Mouse (Mus musculus) hindbrain, embryonic 12.5 days (tissue): Measurements from ENCODE around the gene Tepp. TPM values are rescaled to one million over a fixed set of nuclear protein-coding genes. Genes with fewer than 3 reads are reported as not detected.
A peak's percentile ranks its signal among the peaks of the same experiment; 100 is the strongest.

Experiments used
- ATAC-seq: fragments of 200-750 bp; cut with Nextera tagmentation; 2 replicates; pipeline ENCODE4 v1.8.0; 2017; ENCODE audit warnings: moderate TSS enrichment; ENCODE audit not compliant: low FRiP score
- H3K27ac ChIP-seq: fragments of 300-500 bp; sonication (generic); 2 replicates; pipeline ENCODE4 v1.5.1; 2016; ENCODE audit warnings: mild to moderate bottlenecking
- H3K27me3 ChIP-seq: fragments of 300-500 bp; sonication (generic); 2 replicates; pipeline ENCODE4 v1.6.1; 2016; ENCODE audit warnings: mild to moderate bottlenecking
- H3K36me3 ChIP-seq: fragments of 300-500 bp; sonication (generic); 2 replicates; pipeline ENCODE4 v1.6.1; 2016; ENCODE audit warnings: mild to moderate bottlenecking
- H3K4me1 ChIP-seq: fragments of 300-500 bp; sonication (generic); 2 replicates; pipeline ENCODE4 v1.6.1; 2016
- H3K4me2 ChIP-seq: fragments of 300-500 bp; sonication (generic); replicated peaks from 2 replicates; pipeline ENCODE4 v1.6.1; 2016; ENCODE audit warnings: mild to moderate bottlenecking
- H3K4me3 ChIP-seq: fragments of 300-500 bp; sonication (generic); 2 replicates; pipeline ENCODE4 v1.5.1; 2016; ENCODE audit warnings: mild to moderate bottlenecking
- H3K9ac ChIP-seq: fragments of 300-500 bp; sonication (generic); 2 replicates; pipeline ENCODE4 v1.6.1; 2016; ENCODE audit warnings: mild to moderate bottlenecking, moderate library complexity
- H3K9me3 ChIP-seq: fragments of 300-500 bp; sonication (generic); replicated peaks from 2 replicates; pipeline ENCODE4 v1.6.1; 2016; ENCODE audit warnings: mild to moderate bottlenecking
- WGBS: fragments of 180-500 bp; shearing (Covaris S2); methylation state at CpG from one replicate; pipeline ENCODE4 v1.1.7; 2016; 5-methylcytosine and 5-hydroxymethylcytosine counted together
- polyA plus RNA-seq: library from polyadenylated mRNA; unstranded; fragments of >200 nt; fragmentation: Nextera tagmentation; extraction: Ambion mirVana; gene quantifications from 2 replicates; pipeline ENCODE4 v1.2.1, GENCODE M21; 2016

The Tepp gene
- polyA plus RNA-seq, 1 experiment from 2014 or later, result not detected

GRCm38 (mm10) chr8:95352871-95353866 lies 42.8 kb downstream of the Tepp start:
- Histone ChIP-seq H3K36me3 (no peaks in the 10 kb centered on the region), H3K4me3 (peak overlapping the region; percentile 81), H3K4me1 (peaks cover 44% of the 10 kb centered on the region), H3K4me2 (peak overlapping the region; percentile 88), H3K9ac (peak overlapping the region; percentile 84), H3K27me3 (peaks cover 8% of the 10 kb centered on the region; the same call in 1 of the 2 replicates), H3K9me3 (no peaks in the 10 kb centered on the region), H3K27ac (peak overlapping the region; percentile 91)
- 1% methylated on average over 62 of the region's 62 CpGs for WGBS
- ATAC-seq, result peak; percentile 73

- no peak for ATAC-seq
- Histone ChIP-seq H3K27me3 (peaks cover 3% of the 10 kb centered on the region; the same call in 1 of the 2 replicates), H3K4me1 (peaks cover 47% of the 10 kb centered on the region), H3K36me3 (no peaks in the 10 kb centered on the region), H3K27ac (no peak overlapping the region), H3K4me3 (no peak overlapping the region), H3K9me3 (no peaks in the 10 kb centered on the region), H3K9ac (0 out of 2 replicates have a peak overlapping the region, but pooled peaks have one; percentile 47), H3K4me2 (peak overlapping the region; percentile 88)
- 82% methylated on average over 2 of the region's 2 CpGs for WGBS
These were observed 44.2 kb downstream of the Tepp start for GRCm38 (mm10) chr8:95354606-95355005.

GRCm38 (mm10) chr8:95358550-95359411 lies 48.4 kb downstream of the Tepp start:
- Histone ChIP-seq H3K27ac (no peak overlapping the region), H3K4me2 (no peak overlapping the region), H3K4me1 (peaks cover 46% of the 10 kb centered on the region), H3K9me3 (no peaks in the 10 kb centered on the region), H3K27me3 (no peaks in the 10 kb centered on the region), H3K4me3 (no peak overlapping the region), H3K9ac (no peak overlapping the region), H3K36me3 (no peaks in the 10 kb centered on the region)
- ATAC-seq, result no peak
- 56% methylated on average over 8 of the region's 8 CpGs for WGBS

- Histone ChIP-seq H3K4me3 (no peak overlapping the region), H3K36me3 (no peaks in the 10 kb centered on the region), H3K27me3 (no peaks in the 10 kb centered on the region), H3K4me2 (no peak overlapping the region; the same call in 1 of the 2 replicates), H3K4me1 (peaks cover 35% of the 10 kb centered on the region), H3K9me3 (no peaks in the 10 kb centered on the region), H3K9ac (no peak overlapping the region; the same call in 1 of the 2 replicates), H3K27ac (peak overlapping the region; percentile 64)
- 45% methylated on average over 7 of the region's 7 CpGs for WGBS
- ATAC-seq, result 0 out of 2 replicates have a peak, but pooled peaks have one; percentile 14
These were observed 50.0 kb downstream of the Tepp start for GRCm38 (mm10) chr8:95360181-95361015.

GRCm38 (mm10) chr8:95361016-95361341 lies 50.6 kb downstream of the Tepp start:
- Histone ChIP-seq H3K27me3 (no peaks in the 10 kb centered on the region), H3K9ac (no peak overlapping the region; the same call in 1 of the 2 replicates), H3K9me3 (no peaks in the 10 kb centered on the region), H3K4me3 (no peak overlapping the region), H3K36me3 (no peaks in the 10 kb centered on the region), H3K4me1 (peaks cover 34% of the 10 kb centered on the region), H3K4me2 (no peak overlapping the region), H3K27ac (no peak overlapping the region)
- ATAC-seq, result no peak
- WGBS, result 79% methylated on average over 3 of the region's 3 CpGs

GRCm38 (mm10) chr8:95362272-95362671 lies 51.9 kb downstream of the Tepp start:
- 69% methylated on average over 6 of the region's 6 CpGs for WGBS
- H3K4me3 ChIP-seq, result no peak overlapping the region
- H3K4me1 ChIP-seq, result peaks cover 28% of the 10 kb centered on the region
- peaks cover 7% of the 10 kb centered on the region; the same call in 1 of the 2 replicates for H3K36me3 ChIP-seq
- H3K9me3 ChIP-seq, result no peaks in the 10 kb centered on the region
- H3K27me3 ChIP-seq, result no peaks in the 10 kb centered on the region
- H3K4me2 ChIP-seq, result no peak overlapping the region
- no peak overlapping the region for H3K9ac ChIP-seq
- no peak overlapping the region for H3K27ac ChIP-seq
- ATAC-seq, result no peak

GRCm38 (mm10) chr8:95363849-95364248 lies 53.5 kb downstream of the Tepp start:
- no peak overlapping the region for H3K9ac ChIP-seq
- WGBS, result 94% methylated on average over 2 of the region's 2 CpGs
- no peak overlapping the region for H3K4me2 ChIP-seq
- ATAC-seq, result no peak
- H3K36me3 ChIP-seq, result peaks cover 19% of the 10 kb centered on the region
- H3K4me1 ChIP-seq, result peaks cover 21% of the 10 kb centered on the region
- H3K27me3 ChIP-seq, result no peaks in the 10 kb centered on the region
- no peak overlapping the region for H3K4me3 ChIP-seq
- H3K27ac ChIP-seq, result no peak overlapping the region
- no peaks in the 10 kb centered on the region for H3K9me3 ChIP-seq

- Histone ChIP-seq H3K27me3 (no peaks in the 10 kb centered on the region), H3K9me3 (no peaks in the 10 kb centered on the region), H3K27ac (no peak overlapping the region), H3K9ac (no peak overlapping the region), H3K4me3 (peak overlapping the region; percentile 14; the same call in 1 of the 2 replicates), H3K4me2 (peak overlapping the region; percentile 37), H3K4me1 (0 out of 2 replicates have a peak, but pooled peaks cover 2% of the 10 kb centered on the region), H3K36me3 (peaks cover 74% of the 10 kb centered on the region)
- ATAC-seq, result no peak
- WGBS, result 57% methylated on average over 20 of the region's 20 CpGs
These were observed 59.4 kb downstream of the Tepp start for GRCm38 (mm10) chr8:95369581-95370326.

GRCm38 (mm10) chr8:95373389-95374002 lies 63.1 kb downstream of the Tepp start:
- no peak overlapping the region for H3K4me3 ChIP-seq
- no peaks in the 10 kb centered on the region for H3K27me3 ChIP-seq
- H3K9me3 ChIP-seq, result no peaks in the 10 kb centered on the region
- ATAC-seq, result no peak
- WGBS, result 90% methylated on average over 12 of the region's 12 CpGs
- peaks cover 59% of the 10 kb centered on the region for H3K36me3 ChIP-seq
- no peak overlapping the region for H3K27ac ChIP-seq
- H3K4me1 ChIP-seq, result 0 out of 2 replicates have a peak, but pooled peaks cover 2% of the 10 kb centered on the region
- no peak overlapping the region for H3K4me2 ChIP-seq
- H3K9ac ChIP-seq, result no peak overlapping the region

- H3K27ac ChIP-seq, result no peak overlapping the region
- no peak overlapping the region for H3K9ac ChIP-seq
- H3K4me3 ChIP-seq, result no peak overlapping the region
- no peak for ATAC-seq
- 78% methylated on average over 3 of the region's 3 CpGs for WGBS
- peaks cover 50% of the 10 kb centered on the region for H3K36me3 ChIP-seq
- H3K9me3 ChIP-seq, result no peaks in the 10 kb centered on the region
- no peak overlapping the region for H3K4me2 ChIP-seq
- no peaks in the 10 kb centered on the region for H3K27me3 ChIP-seq
- H3K4me1 ChIP-seq, result no peaks in the 10 kb centered on the region
These were observed 64.1 kb downstream of the Tepp start for GRCm38 (mm10) chr8:95374429-95374828.
